Mouse (Mus musculus): ENCODE data around the gene Terb1.
A peak's percentile ranks its signal among the peaks of the same experiment; 100 is the strongest.

Gene Terb1

DNA sequence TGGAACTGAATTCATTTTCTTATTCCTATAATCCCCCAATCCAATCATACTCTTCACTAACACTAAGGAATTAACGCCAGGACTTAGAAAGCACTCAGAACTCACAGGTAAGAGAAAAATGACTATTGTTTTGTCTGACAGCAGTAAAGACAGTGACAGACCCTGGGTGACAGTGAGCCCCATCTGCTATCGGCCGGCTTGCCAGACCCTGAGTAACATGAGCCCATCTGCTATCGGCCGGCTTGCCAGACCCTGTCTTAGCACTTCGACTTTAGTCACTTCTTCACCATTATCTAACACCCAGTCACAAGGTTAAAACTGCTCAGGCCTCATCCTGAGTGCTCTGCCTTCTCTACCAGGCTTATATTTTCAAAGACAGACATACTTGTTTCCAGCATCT is 20.0 kb upstream of the Terb1 start:
- peaks cover 10% of the 10 kb centered on the region for H3K4me1 ChIP-seq (replicated peaks; ENCODE audit: low read depth, low read length)
- no peak overlapping the region for H3K4me3 ChIP-seq (replicated peaks; ENCODE audit: low read length)
- no peaks in the 10 kb centered on the region for H3K9me3 ChIP-seq (ENCODE audit: low read length)
- H3K36me3 ChIP-seq (ENCODE audit: insufficient read depth, low read length): peaks cover 45% of the 10 kb centered on the region
- no peaks in the 10 kb centered on the region for H3K27me3 ChIP-seq (ENCODE audit: insufficient read depth, low read length)
- TF ChIP-seq CTCF (conservative IDR thresholded peaks at IDR 0.05; ENCODE audit: low read length): no peak
- TF ChIP-seq NANOG (IDR thresholded peaks at IDR 0.05; ENCODE audit: borderline replicate concordance, low read length): no peak
- no peak for TF ChIP-seq POU5F1 (IDR thresholded peaks at IDR 0.05; ENCODE audit: borderline replicate concordance, low read length)

- TF ChIP-seq CTCF (conservative IDR thresholded peaks at IDR 0.05; ENCODE audit: low read length): no peak
- TF ChIP-seq NANOG (IDR thresholded peaks at IDR 0.05; ENCODE audit: borderline replicate concordance, low read length): no peak
- TF ChIP-seq POU5F1 (IDR thresholded peaks at IDR 0.05; ENCODE audit: borderline replicate concordance, low read length): no peak
- Histone ChIP-seq H3K4me1 (replicated peaks; ENCODE audit: low read depth, low read length) (no peaks in the 10 kb centered on the region), H3K36me3 (ENCODE audit: insufficient read depth, low read length) (peaks cover 77% of the 10 kb centered on the region), H3K27me3 (ENCODE audit: insufficient read depth, low read length) (no peaks in the 10 kb centered on the region), H3K4me3 (replicated peaks; ENCODE audit: low read length) (no peak overlapping the region), H3K9me3 (ENCODE audit: low read length) (no peaks in the 10 kb centered on the region)
Measured at GRCm38 (mm10) chr8:104517872-104518271, 8.2 kb upstream of the Terb1 start.

- peaks cover 4% of the 10 kb centered on the region; the same call in 1 of the 2 replicates for H3K27me3 ChIP-seq (ENCODE audit: insufficient read depth, low read length)
- peaks cover 20% of the 10 kb centered on the region for H3K36me3 ChIP-seq (ENCODE audit: insufficient read depth, low read length)
- H3K9me3 ChIP-seq (ENCODE audit: low read length): no peaks in the 10 kb centered on the region
- TF ChIP-seq POU5F1 (IDR thresholded peaks at IDR 0.05; ENCODE audit: borderline replicate concordance, low read length): no peak
- no peak for TF ChIP-seq CTCF (conservative IDR thresholded peaks at IDR 0.05; ENCODE audit: low read length)
- peaks cover 13% of the 10 kb centered on the region for H3K4me1 ChIP-seq (replicated peaks; ENCODE audit: low read depth, low read length)
- peak overlapping the region; percentile 83; the same call in 1 of the 2 replicates for H3K4me3 ChIP-seq (replicated peaks; ENCODE audit: low read length)
Measured at GRCm38 (mm10) chr8:104510134-104510533, 424 bp upstream of the Terb1 start.

GRCm38 (mm10) chr8:104479091-104479490 is 30.6 kb downstream of the Terb1 start:
- H3K4me3 ChIP-seq (replicated peaks; ENCODE audit: low read length): no peak overlapping the region
- H3K27me3 ChIP-seq (ENCODE audit: insufficient read depth, low read length): no peaks in the 10 kb centered on the region
- no peaks in the 10 kb centered on the region for H3K36me3 ChIP-seq (ENCODE audit: insufficient read depth, low read length)
- no peak for TF ChIP-seq NANOG (IDR thresholded peaks at IDR 0.05; ENCODE audit: borderline replicate concordance, low read length)
- no peak for TF ChIP-seq CTCF (conservative IDR thresholded peaks at IDR 0.05; ENCODE audit: low read length)
- TF ChIP-seq POU5F1 (IDR thresholded peaks at IDR 0.05; ENCODE audit: borderline replicate concordance, low read length): no peak
- no peaks in the 10 kb centered on the region for H3K4me1 ChIP-seq (replicated peaks; ENCODE audit: low read depth, low read length)
- H3K9me3 ChIP-seq (ENCODE audit: low read length): no peaks in the 10 kb centered on the region

DNA sequence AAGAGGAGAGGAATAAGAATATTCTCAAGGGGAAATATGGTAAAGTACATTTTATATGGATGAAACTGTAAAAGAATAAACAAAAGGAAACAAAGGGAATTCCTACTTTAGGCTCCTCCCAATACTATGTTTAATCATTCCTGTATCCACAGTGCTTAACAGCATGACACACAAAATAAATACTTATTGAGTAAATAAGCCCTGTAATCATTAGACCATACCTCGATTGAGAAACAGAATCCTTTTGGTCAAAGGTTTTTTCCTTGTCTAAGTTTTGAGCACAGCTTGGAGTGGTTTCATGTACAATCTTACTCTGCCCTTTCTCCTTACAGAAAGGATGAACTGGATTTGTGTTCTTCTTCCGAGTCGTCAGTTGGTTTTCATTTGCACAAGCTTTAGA is 37.2 kb downstream of the Terb1 start:
- H3K36me3 ChIP-seq (ENCODE audit: insufficient read depth, low read length): no peaks in the 10 kb centered on the region
- no peaks in the 10 kb centered on the region for H3K27me3 ChIP-seq (ENCODE audit: insufficient read depth, low read length)
- TF ChIP-seq POU5F1 (IDR thresholded peaks at IDR 0.05; ENCODE audit: borderline replicate concordance, low read length) (no peak), NANOG (IDR thresholded peaks at IDR 0.05; ENCODE audit: borderline replicate concordance, low read length) (no peak), CTCF (conservative IDR thresholded peaks at IDR 0.05; ENCODE audit: low read length) (no peak)
- H3K4me1 ChIP-seq (replicated peaks; ENCODE audit: low read depth, low read length): no peaks in the 10 kb centered on the region
- no peak overlapping the region for H3K4me3 ChIP-seq (replicated peaks; ENCODE audit: low read length)
- no peaks in the 10 kb centered on the region for H3K9me3 ChIP-seq (ENCODE audit: low read length)

DNA sequence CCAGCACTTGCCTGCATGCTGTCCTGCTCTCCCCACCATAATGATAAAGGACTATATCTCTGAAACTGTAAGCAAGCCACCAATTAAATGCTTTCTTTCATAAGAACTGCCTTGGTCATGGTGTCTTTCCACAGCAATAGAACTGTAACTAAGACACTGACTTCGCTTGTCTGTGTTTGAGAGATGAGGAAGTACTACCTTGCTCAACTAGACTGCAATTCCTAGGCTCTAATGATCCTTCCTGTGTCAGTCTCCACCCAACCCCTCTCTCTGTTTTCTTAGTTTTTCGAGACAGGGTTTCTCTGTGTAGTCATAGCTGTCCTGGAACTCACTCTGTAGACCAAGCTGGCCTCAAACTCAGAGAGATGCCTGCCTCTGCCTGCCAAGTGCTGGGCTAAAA is 42.2 kb downstream of the Terb1 start:
- H3K9me3 ChIP-seq (ENCODE audit: low read length): peaks cover 5% of the 10 kb centered on the region
- H3K36me3 ChIP-seq (ENCODE audit: insufficient read depth, low read length): no peaks in the 10 kb centered on the region
- no peaks in the 10 kb centered on the region for H3K4me1 ChIP-seq (replicated peaks; ENCODE audit: low read depth, low read length)
- no peak overlapping the region for H3K4me3 ChIP-seq (replicated peaks; ENCODE audit: low read length)
- TF ChIP-seq CTCF (conservative IDR thresholded peaks at IDR 0.05; ENCODE audit: low read length): no peak
- no peak for TF ChIP-seq NANOG (IDR thresholded peaks at IDR 0.05; ENCODE audit: borderline replicate concordance, low read length)
- TF ChIP-seq POU5F1 (IDR thresholded peaks at IDR 0.05; ENCODE audit: borderline replicate concordance, low read length): no peak
- H3K27me3 ChIP-seq (ENCODE audit: insufficient read depth, low read length): no peaks in the 10 kb centered on the region

GRCm38 (mm10) chr8:104452177-104452576 is 57.5 kb downstream of the Terb1 start:
- H3K9me3 ChIP-seq (ENCODE audit: low read length): no peaks in the 10 kb centered on the region; the same call in 1 of the 2 replicates
- H3K27me3 ChIP-seq (ENCODE audit: insufficient read depth, low read length): no peaks in the 10 kb centered on the region
- H3K36me3 ChIP-seq (ENCODE audit: insufficient read depth, low read length): no peaks in the 10 kb centered on the region
- TF ChIP-seq POU5F1 (IDR thresholded peaks at IDR 0.05; ENCODE audit: borderline replicate concordance, low read length): no peak
- TF ChIP-seq NANOG (IDR thresholded peaks at IDR 0.05; ENCODE audit: borderline replicate concordance, low read length): no peak
- TF ChIP-seq CTCF (conservative IDR thresholded peaks at IDR 0.05; ENCODE audit: low read length): no peak
- H3K4me1 ChIP-seq (replicated peaks; ENCODE audit: low read depth, low read length): no peaks in the 10 kb centered on the region
- no peak overlapping the region for H3K4me3 ChIP-seq (replicated peaks; ENCODE audit: low read length)

DNA sequence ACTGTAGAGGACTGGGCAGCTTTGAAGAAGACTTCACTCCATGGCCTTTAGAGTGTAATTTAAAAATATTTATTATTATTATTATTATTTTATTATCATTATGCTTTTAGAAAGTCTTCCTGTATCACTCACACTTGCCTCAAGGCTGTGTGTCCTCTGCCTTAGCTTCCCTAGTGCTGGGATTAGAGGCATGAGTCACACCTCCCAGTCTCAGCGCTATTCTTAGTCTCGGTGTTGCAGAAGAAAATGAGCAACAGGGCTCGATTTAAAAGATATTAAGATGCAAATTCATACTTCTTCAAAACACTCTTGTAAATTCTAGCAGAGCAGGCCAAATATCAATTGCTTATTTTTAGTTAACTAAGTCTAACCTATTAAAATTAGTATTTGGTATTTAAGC is 60.9 kb downstream of the Terb1 start:
- no peaks in the 10 kb centered on the region for H3K36me3 ChIP-seq (ENCODE audit: insufficient read depth, low read length)
- H3K27me3 ChIP-seq (ENCODE audit: insufficient read depth, low read length): no peaks in the 10 kb centered on the region
- H3K9me3 ChIP-seq (ENCODE audit: low read length): no peaks in the 10 kb centered on the region
- no peak overlapping the region for H3K4me3 ChIP-seq (replicated peaks; ENCODE audit: low read length)
- H3K4me1 ChIP-seq (replicated peaks; ENCODE audit: low read depth, low read length): no peaks in the 10 kb centered on the region
- no peak for TF ChIP-seq NANOG (IDR thresholded peaks at IDR 0.05; ENCODE audit: borderline replicate concordance, low read length)
- no peak for TF ChIP-seq POU5F1 (IDR thresholded peaks at IDR 0.05; ENCODE audit: borderline replicate concordance, low read length)
- no peak for TF ChIP-seq CTCF (conservative IDR thresholded peaks at IDR 0.05; ENCODE audit: low read length)

GRCm38 (mm10) chr8:104446016-104446415 is 63.7 kb downstream of the Terb1 start:
- no peaks in the 10 kb centered on the region for H3K9me3 ChIP-seq (ENCODE audit: low read length)
- peaks cover 3% of the 10 kb centered on the region for H3K36me3 ChIP-seq (ENCODE audit: insufficient read depth, low read length)
- peaks cover 16% of the 10 kb centered on the region for H3K4me1 ChIP-seq (replicated peaks; ENCODE audit: low read depth, low read length)
- H3K4me3 ChIP-seq (replicated peaks; ENCODE audit: low read length): no peak overlapping the region
- no peaks in the 10 kb centered on the region for H3K27me3 ChIP-seq (ENCODE audit: insufficient read depth, low read length)
- TF ChIP-seq NANOG (IDR thresholded peaks at IDR 0.05; ENCODE audit: borderline replicate concordance, low read length) (no peak), POU5F1 (IDR thresholded peaks at IDR 0.05; ENCODE audit: borderline replicate concordance, low read length) (no peak), CTCF (conservative IDR thresholded peaks at IDR 0.05; ENCODE audit: low read length) (no peak)
